Mouse (Mus musculus) c-Kit-negative CD71-positive TER-119-positive erythroid progenitor cells, embryonic 14.5 days (primary cell): ENCODE data around the gene Soat1.
"Not testable (repeated sequence)": the region's sequence is repeated elsewhere in the genome, so short reads cannot be mapped to it uniquely, and the experiment has no call there.

ENCODE experiments used
- DNase-seq: peaks from one replicate; pipeline ENCODE4 v3.0.0-alpha.2; 2013; ENCODE audit warnings: low read depth, low spot score

The Soat1 gene

GRCm38 (mm10) chr1:156425746-156426145, 48.4 kb downstream of the Soat1 start:
- no peak for DNase-seq

- no peak for DNase-seq
These were observed 50.1 kb downstream of the Soat1 start for GRCm38 (mm10) chr1:156424054-156424453.

- no peak for DNase-seq
These were observed 50.6 kb downstream of the Soat1 start for GRCm38 (mm10) chr1:156423493-156423892.

GRCm38 (mm10) chr1:156422856-156423255, 51.3 kb downstream of the Soat1 start:
- DNase-seq: no peak

- DNase-seq: peak; percentile 67
These were observed 53.3 kb downstream of the Soat1 start, which contains the start of gene Axdnd1 for GRCm38 (mm10) chr1:156420671-156421297. TSS of gene Axdnd1 (minus strand) at chr1:156421159.

- peak; percentile 37 for DNase-seq
These were observed 56.0 kb downstream of the Soat1 start for GRCm38 (mm10) chr1:156418170-156418569.

GRCm38 (mm10) chr1:156408521-156408920, 65.6 kb downstream of the Soat1 start:
- DNase-seq: no peak

GRCm38 (mm10) chr1:156408004-156408403, 66.1 kb downstream of the Soat1 start:
- no peak for DNase-seq

GRCm38 (mm10) chr1:156403251-156403650, 70.9 kb downstream of the Soat1 start:
- DNase-seq: no peak

GRCm38 (mm10) chr1:156402491-156402890, 71.6 kb downstream of the Soat1 start:
- DNase-seq: no peak

- DNase-seq: not testable (repeated sequence)
These were observed 74.0 kb downstream of the Soat1 start for GRCm38 (mm10) chr1:156400159-156400558.

- DNase-seq: no peak
These were observed 81.0 kb downstream of the Soat1 start for GRCm38 (mm10) chr1:156393148-156393547.

- peak; percentile 9 for DNase-seq
These were observed 87.3 kb downstream of the Soat1 start for GRCm38 (mm10) chr1:156386880-156387279.

- DNase-seq: no peak
These were observed 87.9 kb downstream of the Soat1 start for GRCm38 (mm10) chr1:156386232-156386631.

GRCm38 (mm10) chr1:156381217-156381616, 92.9 kb downstream of the Soat1 start:
- DNase-seq: no peak
